Mouse (Mus musculus) E14TG2a.4 (cell line): Measurements from ENCODE around the gene Klhdc7b.

ENCODE experiments used
- H3K27me3 ChIP-seq: 2 replicates; pipeline ENCODE4 v1.6.1; 2014; ENCODE audit warnings: low read length, control low read depth; ENCODE audit not compliant: insufficient read depth
- H3K36me3 ChIP-seq: 2 replicates; pipeline ENCODE4 v1.6.1; 2014; ENCODE audit warnings: low read length, control low read depth; ENCODE audit not compliant: insufficient read depth
- H3K4me1 ChIP-seq: replicated peaks from 2 replicates; pipeline ENCODE4 v1.6.1; 2014; ENCODE audit warnings: low read depth, low read length, control low read depth
- H3K4me3 ChIP-seq: replicated peaks from 2 replicates; pipeline ENCODE4 v1.5.1; 2014; ENCODE audit warnings: mild to moderate bottlenecking, low read length
- H3K9me3 ChIP-seq: 2 replicates; pipeline ENCODE4 v1.6.1; 2014; ENCODE audit warnings: low read length, control low read depth
- CTCF ChIP-seq: conservative IDR thresholded peaks from 2 replicates; pipeline ENCODE4 v1.5.1; 2014; ENCODE audit warnings: low read length
- NANOG ChIP-seq: IDR thresholded peaks from 2 replicates; pipeline ENCODE4 v1.6.1; 2014; ENCODE audit warnings: borderline replicate concordance, low read length, mixed read lengths
- POU5F1 ChIP-seq: IDR thresholded peaks from 2 replicates; pipeline ENCODE4 v1.6.1; 2014; ENCODE audit warnings: low read length, borderline replicate concordance

Klhdc7b gene

GRCm38 (mm10) chr15:89352795-89353194 is 31.9 kb upstream of the Klhdc7b start:
- Histone ChIP-seq H3K4me3 (peak overlapping the region; percentile 69), H3K9me3 (no peaks in the 10 kb centered on the region), H3K27me3 (no peaks in the 10 kb centered on the region), H3K4me1 (peaks cover 53% of the 10 kb centered on the region), H3K36me3 (peaks cover 61% of the 10 kb centered on the region)
- TF ChIP-seq POU5F1, result no peak
- TF ChIP-seq NANOG, result no peak
- TF ChIP-seq CTCF, result no peak

- H3K9me3 ChIP-seq, result no peaks in the 10 kb centered on the region
These were observed 30.9 kb upstream of the Klhdc7b start for GRCm38 (mm10) chr15:89353837-89354236.

GRCm38 (mm10) chr15:89354455-89354854 is 30.3 kb upstream of the Klhdc7b start:
- Histone ChIP-seq H3K4me3 (peak overlapping the region; percentile 98), H3K9me3 (no peaks in the 10 kb centered on the region), H3K27me3 (no peaks in the 10 kb centered on the region), H3K4me1 (peaks cover 70% of the 10 kb centered on the region), H3K36me3 (peaks cover 73% of the 10 kb centered on the region)
- no peak for TF ChIP-seq CTCF

More at GRCm38 (mm10) chr15:89353837-89354236, 30.9 kb upstream of the Klhdc7b start:
- Histone ChIP-seq H3K4me1 (peaks cover 64% of the 10 kb centered on the region), H3K36me3 (peaks cover 67% of the 10 kb centered on the region), H3K27me3 (no peaks in the 10 kb centered on the region), H3K4me3 (peak overlapping the region; percentile 98; the same call in 1 of the 2 replicates)
- TF ChIP-seq NANOG, result no peak
- TF ChIP-seq POU5F1, result no peak
- TF ChIP-seq CTCF, result no peak

GRCm38 (mm10) chr15:89355241-89356187 is 29.2 kb upstream of the Klhdc7b start, which contains the start of the genes Lmf2 and Ncaph2:
Gene Lmf2, minus strand, starts transcription at chr15:89355659.
Gene Ncaph2, plus strand, starts transcription at chr15:89355719.
- H3K4me1 ChIP-seq, result peaks cover 81% of the 10 kb centered on the region
- H3K4me3 ChIP-seq, result peak within 1 kb of the TSS; percentile 98
- H3K36me3 ChIP-seq, result peaks cover 74% of the 10 kb centered on the region

GRCm38 (mm10) chr15:89356372-89356771 is 28.3 kb upstream of the Klhdc7b start:
- Histone ChIP-seq H3K4me1 (peaks cover 82% of the 10 kb centered on the region), H3K27me3 (no peaks in the 10 kb centered on the region), H3K4me3 (peak overlapping the region; percentile 98), H3K9me3 (no peaks in the 10 kb centered on the region), H3K36me3 (peaks cover 74% of the 10 kb centered on the region)
- TF ChIP-seq POU5F1, result no peak
- no peak for TF ChIP-seq NANOG
- TF ChIP-seq CTCF, result no peak

More at GRCm38 (mm10) chr15:89355241-89356187, 29.2 kb upstream of the Klhdc7b start, which contains the start of the genes Lmf2 and Ncaph2:
- no peaks in the 10 kb centered on the region for H3K27me3 ChIP-seq
- TF ChIP-seq POU5F1, result no peak
- no peak for TF ChIP-seq NANOG
- TF ChIP-seq CTCF, result no peak
- no peaks in the 10 kb centered on the region for H3K9me3 ChIP-seq

- TF ChIP-seq CTCF, result no peak
- no peak for TF ChIP-seq NANOG
- TF ChIP-seq POU5F1, result no peak
- Histone ChIP-seq H3K4me3 (no peak overlapping the region), H3K9me3 (no peaks in the 10 kb centered on the region), H3K4me1 (peaks cover 69% of the 10 kb centered on the region), H3K36me3 (peaks cover 74% of the 10 kb centered on the region), H3K27me3 (no peaks in the 10 kb centered on the region)
These were observed 25.9 kb upstream of the Klhdc7b start for GRCm38 (mm10) chr15:89358784-89359183.

- H3K9me3 ChIP-seq, result no peaks in the 10 kb centered on the region
- H3K4me1 ChIP-seq, result peaks cover 49% of the 10 kb centered on the region
- peaks cover 100% of the 10 kb centered on the region for H3K36me3 ChIP-seq
- TF ChIP-seq NANOG, result no peak
- no peak for TF ChIP-seq POU5F1
- TF ChIP-seq CTCF, result no peak
- H3K4me3 ChIP-seq, result no peak overlapping the region
- no peaks in the 10 kb centered on the region for H3K27me3 ChIP-seq
These were observed 21.7 kb upstream of the Klhdc7b start for GRCm38 (mm10) chr15:89363051-89363450.

GRCm38 (mm10) chr15:89365141-89365551 is 19.6 kb upstream of the Klhdc7b start:
- peaks cover 100% of the 10 kb centered on the region for H3K36me3 ChIP-seq
- TF ChIP-seq CTCF, result no peak
- no peaks in the 10 kb centered on the region for H3K27me3 ChIP-seq
- H3K9me3 ChIP-seq, result no peaks in the 10 kb centered on the region
- no peak overlapping the region for H3K4me3 ChIP-seq
- H3K4me1 ChIP-seq, result peaks cover 48% of the 10 kb centered on the region

GRCm38 (mm10) chr15:89372068-89372467 is 12.6 kb upstream of the Klhdc7b start:
- H3K4me3 ChIP-seq, result peak overlapping the region; percentile 88
- peaks cover 8% of the 10 kb centered on the region for H3K27me3 ChIP-seq
- H3K9me3 ChIP-seq, result no peaks in the 10 kb centered on the region
- peaks cover 62% of the 10 kb centered on the region for H3K36me3 ChIP-seq
- TF ChIP-seq POU5F1 (no peak), NANOG (no peak), CTCF (no peak)
- peaks cover 77% of the 10 kb centered on the region for H3K4me1 ChIP-seq
